Mouse (Mus musculus): ENCODE results near the gene Dock2.
A peak's percentile ranks its signal among the peaks of the same experiment; 100 is the strongest.
"Not testable (repeated sequence)": the region's sequence is repeated elsewhere in the genome, so short reads cannot be mapped to it uniquely, and the experiment has no call there.

Gene Dock2

GRCm38 (mm10) chr11:34291304-34291703, 492.4 kb downstream of the Dock2 start:
- DNase-seq (ENCODE audit: low read depth, low spot score) = no peak

- DNase-seq (ENCODE audit: low read depth, low spot score) = no peak
These were observed 493.0 kb downstream of the Dock2 start for GRCm38 (mm10) chr11:34290708-34291107.

- no peak for DNase-seq (ENCODE audit: low read depth, low spot score)
These were observed 493.4 kb downstream of the Dock2 start for GRCm38 (mm10) chr11:34290265-34290664.

GRCm38 (mm10) chr11:34284124-34284808, 499.4 kb downstream of the Dock2 start:
- DNase-seq (ENCODE audit: low read depth, low spot score) = peak; percentile 39

- DNase-seq (ENCODE audit: low read depth, low spot score) = no peak
These were observed 506.6 kb downstream of the Dock2 start for GRCm38 (mm10) chr11:34277047-34277445.

GRCm38 (mm10) chr11:34276363-34277046, 507.2 kb downstream of the Dock2 start:
- no peak for DNase-seq (ENCODE audit: low read depth, low spot score)

- DNase-seq (ENCODE audit: low read depth, low spot score) = no peak
These were observed 507.8 kb downstream of the Dock2 start for GRCm38 (mm10) chr11:34275941-34276340.

GRCm38 (mm10) chr11:34272016-34272415, 511.7 kb downstream of the Dock2 start:
- DNase-seq (ENCODE audit: low read depth, low spot score) = no peak

- no peak for DNase-seq (ENCODE audit: low read depth, low spot score)
These were observed 519.6 kb downstream of the Dock2 start for GRCm38 (mm10) chr11:34264099-34264498.

- DNase-seq (ENCODE audit: low read depth, low spot score) = no peak
These were observed 524.7 kb downstream of the Dock2 start for GRCm38 (mm10) chr11:34258849-34259469.

- DNase-seq (ENCODE audit: low read depth, low spot score) = no peak
These were observed 526.0 kb downstream of the Dock2 start for GRCm38 (mm10) chr11:34257548-34258189.

- DNase-seq (ENCODE audit: low read depth, low spot score) = no peak
These were observed 540.7 kb downstream of the Dock2 start for GRCm38 (mm10) chr11:34242979-34243378.

- DNase-seq (ENCODE audit: low read depth, low spot score) = no peak
These were observed 543.4 kb downstream of the Dock2 start for GRCm38 (mm10) chr11:34240252-34240651.

- no peak for DNase-seq (ENCODE audit: low read depth, low spot score)
These were observed 544.0 kb downstream of the Dock2 start for GRCm38 (mm10) chr11:34239691-34240090.

GRCm38 (mm10) chr11:34236885-34237284, 546.8 kb downstream of the Dock2 start:
- no peak for DNase-seq (ENCODE audit: low read depth, low spot score)

- peak; percentile 62 for DNase-seq (ENCODE audit: low read depth, low spot score)
These were observed 547.5 kb downstream of the Dock2 start for GRCm38 (mm10) chr11:34236091-34236759.

- DNase-seq (ENCODE audit: low read depth, low spot score) = peak; percentile 78
These were observed 554.8 kb downstream of the Dock2 start for GRCm38 (mm10) chr11:34228758-34229364.

GRCm38 (mm10) chr11:34227180-34227579, 556.5 kb downstream of the Dock2 start:
- DNase-seq (ENCODE audit: low read depth, low spot score) = no peak

GRCm38 (mm10) chr11:34220596-34220995, 563.1 kb downstream of the Dock2 start:
- DNase-seq (ENCODE audit: low read depth, low spot score) = not testable (repeated sequence)

GRCm38 (mm10) chr11:34212853-34213252, 570.8 kb downstream of the Dock2 start:
- DNase-seq (ENCODE audit: low read depth, low spot score) = peak; percentile 80

- no peak for DNase-seq (ENCODE audit: low read depth, low spot score)
These were observed 575.7 kb downstream of the Dock2 start, which contains the start of gene Foxi1 for GRCm38 (mm10) chr11:34207989-34208388. TSS of gene Foxi1 (minus strand) at chr11:34208089.

Data from mesoderm, embryonic 11.5 days (tissue).